Mouse (Mus musculus): ENCODE results near the gene Cyb561a3. TPM values are rescaled to one million over a fixed set of nuclear protein-coding genes. Genes with fewer than 3 reads are reported as not detected.
"Not testable (repeated sequence)": the region's sequence is repeated elsewhere in the genome, so short reads cannot be mapped to it uniquely, and the experiment has no call there.

Gene Cyb561a3
- 10 to 100 TPM; 10.2 to 11.3 TPM for total RNA-seq (2021)
- long read RNA-seq, experiment 1, transcript Cyb561a3-201 (7 exons, 1,474 nt) = major isoform, 17 of 45 reads
- long read RNA-seq, experiment 1, transcript Cyb561a3-209 (8 exons, 3,130 nt) = minor isoform, 12 of 45 reads
- long read RNA-seq, experiment 1, partial matches to known transcripts = 0 of 45 reads
- long read RNA-seq, experiment 1, other reads (novel, unspliced or antisense) = 13 of 45 reads
- long read RNA-seq, experiment 2, transcript Cyb561a3-209 (8 exons, 3,130 nt) = major isoform, 15 of 38 reads
- long read RNA-seq, experiment 2, transcript Cyb561a3-201 (7 exons, 1,474 nt) = minor isoform, 10 of 38 reads
- long read RNA-seq, experiment 2, partial matches to known transcripts = 0 of 38 reads
- long read RNA-seq, experiment 2, other reads (novel, unspliced or antisense) = 12 of 38 reads

- DNase-seq = peak; percentile 89 to 93
- intact Hi-C loops (cut with DNase I) = loop anchor here (2.0 kb wide), 1 partner anchor 14 kb away; no protein-coding TSS in a partner anchor
These were observed at the start of gene Cyb561a3, which contains the start of gene Tmem138 for GRCm38 (mm10) chr19:10576690-10577561. Gene Cyb561a3, plus strand, starts transcription at chr19:10577172. Gene Tmem138, minus strand, starts transcription at chr19:10577362.

GRCm38 (mm10) chr19:10530082-10530481 is 46.9 kb upstream of the Cyb561a3 start:
- intact Hi-C loops (cut with DNase I) = no loop called here
- DNase-seq = no peak

- intact Hi-C loops (cut with DNase I) = no loop called here
- DNase-seq = no peak
These were observed 37.5 kb upstream of the Cyb561a3 start for GRCm38 (mm10) chr19:10539454-10539853.

- intact Hi-C loops (cut with DNase I) = loop anchor here (1.0 kb wide), 1 partner anchor 50 kb away; no protein-coding TSS in a partner anchor
- DNase-seq = peak; percentile 88 to 89
These were observed 21.1 kb upstream of the Cyb561a3 start, which contains the start of gene Tmem216 for GRCm38 (mm10) chr19:10555624-10556510. Gene Tmem216, minus strand, starts transcription at chr19:10556238.

- DNase-seq = no peak
- intact Hi-C loops (cut with DNase I) = no loop called here
These were observed 20.0 kb upstream of the Cyb561a3 start for GRCm38 (mm10) chr19:10557001-10557400.

- no peak for DNase-seq
- intact Hi-C loops (cut with DNase I) = no loop called here
These were observed 19.5 kb upstream of the Cyb561a3 start for GRCm38 (mm10) chr19:10557430-10557829.

GRCm38 (mm10) chr19:10557837-10558375 is 19.1 kb upstream of the Cyb561a3 start:
- intact Hi-C loops (cut with DNase I) = not testable (repeated sequence)

GRCm38 (mm10) chr19:10560108-10560507 is 16.9 kb upstream of the Cyb561a3 start:
- intact Hi-C loops (cut with DNase I) = no loop called here
- DNase-seq = peak in 1 of 2 experiments; percentile 34

More at GRCm38 (mm10) chr19:10557837-10558375, 19.1 kb upstream of the Cyb561a3 start:
- DNase-seq = not testable (repeated sequence)

GRCm38 (mm10) chr19:10561558-10562314 is 15.2 kb upstream of the Cyb561a3 start:
- intact Hi-C loops (cut with DNase I) = loop anchor here (2.0 kb wide), 1 partner anchor 15 kb away; the partner anchor contains the start of genes Cyb561a3 and Tmem138
- peak; percentile 30 to 63 for DNase-seq

- DNase-seq = no peak
- intact Hi-C loops (cut with DNase I) = loop anchor here (2.0 kb wide), 1 partner anchor 14 kb away; the partner anchor contains the start of genes Cyb561a3 and Tmem138
These were observed 14.6 kb upstream of the Cyb561a3 start for GRCm38 (mm10) chr19:10562351-10562750.

- intact Hi-C loops (cut with DNase I) = no loop called here
- DNase-seq = no peak
These were observed 12.7 kb upstream of the Cyb561a3 start for GRCm38 (mm10) chr19:10564278-10564677.

GRCm38 (mm10) chr19:10565217-10565616 is 11.8 kb upstream of the Cyb561a3 start:
- DNase-seq = no peak
- intact Hi-C loops (cut with DNase I) = no loop called here

- DNase-seq = no peak
- intact Hi-C loops (cut with DNase I) = no loop called here
These were observed 7.3 kb upstream of the Cyb561a3 start for GRCm38 (mm10) chr19:10569627-10570026.

- DNase-seq = no peak
- intact Hi-C loops (cut with DNase I) = no loop called here
These were observed 3.1 kb downstream of the Cyb561a3 start for GRCm38 (mm10) chr19:10580102-10580501.

GRCm38 (mm10) chr19:10580761-10581160 is 3.8 kb downstream of the Cyb561a3 start:
- intact Hi-C loops (cut with DNase I) = no loop called here
- no peak for DNase-seq

GRCm38 (mm10) chr19:10581984-10582383 is 5.0 kb downstream of the Cyb561a3 start:
- intact Hi-C loops (cut with DNase I) = no loop called here
- no peak for DNase-seq

- intact Hi-C loops (cut with DNase I) = no loop called here
- DNase-seq = peak in 1 of 2 experiments; percentile 15
These were observed 6.7 kb downstream of the Cyb561a3 start for GRCm38 (mm10) chr19:10583550-10584146.

- intact Hi-C loops (cut with DNase I) = no loop called here
- no peak for DNase-seq
These were observed 8.1 kb downstream of the Cyb561a3 start for GRCm38 (mm10) chr19:10585112-10585511.
